24 mouse cellular contexts compared by ENCODE assay signal in the genomic region with DNA sequence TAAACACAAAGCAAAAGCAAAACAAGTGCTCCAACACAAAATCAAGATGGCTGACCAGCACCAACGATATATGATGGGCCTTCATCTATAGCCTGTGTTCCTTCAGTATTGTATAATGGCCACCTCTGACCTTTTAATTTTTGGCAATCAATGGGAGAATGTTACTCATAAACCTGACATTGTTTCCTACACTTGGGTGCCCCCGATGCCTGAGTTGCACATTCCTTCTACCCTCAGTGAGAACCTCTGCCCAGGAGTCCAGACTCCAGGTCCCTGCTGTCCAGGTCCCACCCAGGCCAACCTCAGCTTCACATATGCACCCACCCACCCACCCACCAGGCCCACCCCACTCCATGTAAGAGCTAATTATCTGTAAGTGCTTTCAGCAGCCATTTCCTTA.
DNase-seq lines count a peak whose midpoint lies in the region; ATAC-seq and TF ChIP-seq lines count a peak whose summit lies in the region.
"Had no signal": no experiment of that assay in that cellular context is flagged by ENCODE, and none has a peak within 500 bp of the region (broad histone marks: within the 10 kb centered on the region; RNA-seq: fewer than 3 reads in every experiment).

No protein-coding gene starts in this region.

- H3K36me3 ChIP-seq in kidney, adult 2 months (ENCODE audit: control insufficient read depth, insufficient read depth, low read length): no peaks in the 10 kb centered on the region
- H3K36me3 ChIP-seq in kidney, embryonic 16.5 days (ENCODE audit: insufficient read depth, low read length): no peaks in the 10 kb centered on the region
- H3K36me3 ChIP-seq in kidney, postnatal 0 days (ENCODE audit: insufficient read depth, low read length): no peaks in the 10 kb centered on the region
- no peaks in the 10 kb centered on the region for H3K36me3 ChIP-seq in midbrain, embryonic 14.5 days (ENCODE audit: control insufficient read depth, insufficient read depth, low read length)
- H3K36me3 ChIP-seq: heart, embryonic 10.5 days; heart, embryonic 13.5 days; hindbrain, embryonic 12.5 days; hindbrain, embryonic 15.5 days had no signal

- intact Hi-C loops in heart, postnatal 36 days (cut with DNase I): no loop called here

- TF ChIP-seq POLR2A in kidney, adult 2 months (IDR thresholded peaks at IDR 0.05; ENCODE audit: low read depth, low read length): no peak

- no peak overlapping the region for H3K4me2 ChIP-seq in kidney, embryonic 16.5 days (replicated peaks; ENCODE audit: low read depth, low read length)
- no peak overlapping the region for H3K4me2 ChIP-seq in kidney, postnatal 0 days (ENCODE audit: low read length)
- H3K4me2 ChIP-seq in midbrain, embryonic 14.5 days (ENCODE audit: low read length): no peak overlapping the region
- H3K4me2 ChIP-seq: heart, embryonic 13.5 days; hindbrain, embryonic 12.5 days; hindbrain, embryonic 15.5 days had no signal

- peak; percentile 57 for DNase-seq in heart, adult 11 months
- no peak for DNase-seq in heart, postnatal 36 days
- peak; percentile 80 for DNase-seq in kidney, adult 2 months
- DNase-seq in kidney, postnatal 0 days (ENCODE audit: low spot score): peak; percentile 5
- peak; percentile 54 to 76 for DNase-seq in kidney, postnatal 25 days
- DNase-seq in midbrain, embryonic 14.5 days: no peak
- DNase-seq in left cerebral cortex, adult 18-20 months (ENCODE audit: low spot score in 2 of 2): no peak
- DNase-seq: adrenal gland, adult 8-10 months; adrenal gland, postnatal 25 days; cerebellum, adult 11-12 months; cerebellum, adult 8-10 months; cerebellum, postnatal 10 days; cerebellum, postnatal 36 days; forebrain, postnatal 0 days; gastrocnemius, postnatal 25 days; heart, adult 2 months; heart, postnatal 14 days had no signal

- H3K9me3 ChIP-seq in kidney, embryonic 16.5 days (ENCODE audit: low read length): no peaks in the 10 kb centered on the region
- H3K9me3 ChIP-seq in kidney, postnatal 0 days (replicated peaks; ENCODE audit: low read length): no peaks in the 10 kb centered on the region
- H3K9me3 ChIP-seq in midbrain, embryonic 14.5 days (ENCODE audit: control insufficient read depth, low read length): no peaks in the 10 kb centered on the region
- H3K9me3 ChIP-seq: heart, embryonic 10.5 days; heart, embryonic 13.5 days; hindbrain, embryonic 12.5 days; hindbrain, embryonic 15.5 days had no signal

- no peak for TF ChIP-seq CTCF in kidney, adult 2 months (conservative IDR thresholded peaks at IDR 0.05; ENCODE audit: insufficient read depth, insufficient read length, low read depth, low read length)
- TF ChIP-seq CTCF in kidney, postnatal 0 days (IDR thresholded peaks at IDR 0.05; ENCODE audit: low read depth): no peak

- H3K9ac ChIP-seq in kidney, embryonic 16.5 days (replicated peaks; ENCODE audit: low read length): no peak overlapping the region
- H3K9ac ChIP-seq in kidney, postnatal 0 days (ENCODE audit: low read depth, low read length): no peak overlapping the region
- H3K9ac ChIP-seq in midbrain, embryonic 14.5 days (replicated peaks; ENCODE audit: low read length): no peak overlapping the region
- H3K9ac ChIP-seq: forebrain, postnatal 0 days; heart, embryonic 13.5 days; hindbrain, embryonic 12.5 days; hindbrain, embryonic 15.5 days had no signal

- peak overlapping the region; percentile 76; the same call in 1 of the 2 replicates for H3K27ac ChIP-seq in kidney, adult 2 months (ENCODE audit: insufficient read depth, low read depth, low read length)
- H3K27ac ChIP-seq in kidney, embryonic 16.5 days (ENCODE audit: low read length): no peak overlapping the region
- no peak overlapping the region for H3K27ac ChIP-seq in kidney, postnatal 0 days
- no peak overlapping the region for H3K27ac ChIP-seq in midbrain, embryonic 14.5 days (replicated peaks; ENCODE audit: low read depth, low read length)
- H3K27ac ChIP-seq: heart, adult 2 months; heart, embryonic 10.5 days; heart, embryonic 13.5 days; hindbrain, embryonic 12.5 days; hindbrain, embryonic 15.5 days had no signal

- no peak overlapping the region for H3K4me3 ChIP-seq in kidney, adult 2 months (ENCODE audit: insufficient read depth, low read depth, low read length)
- H3K4me3 ChIP-seq in kidney, embryonic 16.5 days (ENCODE audit: low read length): no peak overlapping the region
- H3K4me3 ChIP-seq in kidney, postnatal 0 days (replicated peaks; ENCODE audit: low read depth, low read length): no peak overlapping the region
- no peak overlapping the region for H3K4me3 ChIP-seq in midbrain, embryonic 14.5 days (replicated peaks; ENCODE audit: low read depth, low read length)
- H3K4me3 ChIP-seq: heart, adult 2 months; heart, embryonic 10.5 days; heart, embryonic 13.5 days; hindbrain, embryonic 12.5 days; hindbrain, embryonic 15.5 days had no signal

- ATAC-seq in kidney, embryonic 16.5 days (ENCODE audit: low FRiP score, low TSS enrichment): no peak
- peak; percentile 81 for ATAC-seq in kidney, postnatal 0 days (replicated peaks; ENCODE audit: low FRiP score, low read depth)
- ATAC-seq in midbrain, embryonic 14.5 days (ENCODE audit: low FRiP score, low TSS enrichment): no peak
- ATAC-seq: activated CD4-positive, CD25-positive, alpha-beta regulatory T cell, adult 4 months; forebrain, embryonic 14.5 days; forebrain, postnatal 0 days had no signal

- H3K4me1 ChIP-seq in kidney, adult 2 months (ENCODE audit: control insufficient read depth, insufficient read depth, low read length): peaks cover 5% of the 10 kb centered on the region; the same call in 1 of the 2 replicates
- H3K4me1 ChIP-seq in kidney, embryonic 16.5 days (ENCODE audit: insufficient read depth, low read length): no peaks in the 10 kb centered on the region
- no peaks in the 10 kb centered on the region for H3K4me1 ChIP-seq in kidney, postnatal 0 days (replicated peaks; ENCODE audit: insufficient read depth, low read length)
- no peaks in the 10 kb centered on the region for H3K4me1 ChIP-seq in midbrain, embryonic 14.5 days (ENCODE audit: control insufficient read depth, insufficient read depth, low read length)
- H3K4me1 ChIP-seq: heart, embryonic 10.5 days; hindbrain, embryonic 12.5 days; hindbrain, embryonic 15.5 days had no signal

- H3K27me3 ChIP-seq in kidney, adult 2 months (replicated peaks; ENCODE audit: control insufficient read depth, insufficient read depth, low read length): no peaks in the 10 kb centered on the region
- H3K27me3 ChIP-seq in kidney, embryonic 16.5 days (ENCODE audit: insufficient read depth, low read length): no peaks in the 10 kb centered on the region; the same call in 1 of the 2 replicates
- H3K27me3 ChIP-seq in kidney, postnatal 0 days (ENCODE audit: insufficient read depth, low read length): no peaks in the 10 kb centered on the region
- H3K27me3 ChIP-seq in midbrain, embryonic 14.5 days (ENCODE audit: control insufficient read depth, insufficient read depth, low read length): no peaks in the 10 kb centered on the region
- H3K27me3 ChIP-seq: hindbrain, embryonic 12.5 days; hindbrain, embryonic 15.5 days had no signal

- WGBS in kidney, adult 2 months: 63% methylated on average over 2 of the region's 2 CpGs
- 77% methylated on average over 2 of the region's 2 CpGs for WGBS in kidney, embryonic 16.5 days
- WGBS in kidney, postnatal 0 days: 89% methylated on average over 2 of the region's 2 CpGs
- WGBS in midbrain, embryonic 14.5 days: 97% methylated on average over 2 of the region's 2 CpGs

Comparison
In these comparisons a context has a peak if more than half of its experiments do, and no peak if none do; other contexts are left out.
1. DNase-seq: peak in heart, adult 11 months (single experiment), kidney, adult 2 months (single experiment), kidney, postnatal 0 days (single experiment) and kidney, postnatal 25 days (2 of 2); none in heart, postnatal 36 days (0 of 2), midbrain, embryonic 14.5 days (single experiment) and left cerebral cortex, adult 18-20 months (0 of 2).